10 mouse cellular contexts compared by ENCODE assay signal in the genomic region with DNA sequence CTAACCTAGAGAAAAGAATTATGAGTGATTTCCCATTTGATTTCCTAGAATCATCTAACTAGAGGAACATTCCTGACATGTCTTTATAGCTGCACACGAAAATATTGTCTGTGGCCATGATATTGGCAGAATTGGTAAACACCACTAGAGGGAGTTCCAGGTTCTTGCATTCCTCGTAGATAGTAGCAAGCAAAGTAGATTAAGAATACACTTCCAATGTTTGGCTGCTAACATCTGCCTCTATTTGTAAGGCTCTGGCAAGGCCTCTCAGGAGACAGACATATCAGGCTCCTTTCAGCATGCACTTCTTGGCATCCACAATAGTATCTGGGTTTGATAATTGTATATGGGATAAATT. TPM values are rescaled to one million over a fixed set of nuclear protein-coding genes. Genes with fewer than 3 reads are reported as not detected.
DNase-seq lines count a peak whose midpoint lies in the region; ATAC-seq and TF ChIP-seq lines count a peak whose summit lies in the region.
"Had no signal": no experiment of that assay in that cellular context is flagged by ENCODE, and none has a peak within 500 bp of the region (broad histone marks: within the 10 kb centered on the region; RNA-seq: fewer than 3 reads in every experiment).

No protein-coding gene starts in this region.

- H3K4me1 ChIP-seq in liver, adult 2 months (ENCODE audit: control insufficient read depth, insufficient read depth, low read length): peaks cover 2% of the 10 kb centered on the region; the same call in 1 of the 2 replicates

- ATAC-seq in CD4-positive, CD25-positive, alpha-beta regulatory T cell, adult 4 months: no peak
- peak; percentile 66 for ATAC-seq in megakaryocyte progenitor cell, adult 5-6 weeks (replicated peaks; ENCODE audit: poor library complexity)

- TF ChIP-seq POLR2A in liver, adult 2 months (IDR thresholded peaks at IDR 0.05; ENCODE audit: extremely low read depth, insufficient read depth, low read length): no peak

- no peaks in the 10 kb centered on the region for H3K27me3 ChIP-seq in liver, adult 2 months (ENCODE audit: control insufficient read depth, insufficient read depth, low read length)

- no peaks in the 10 kb centered on the region for H3K79me2 ChIP-seq in liver, adult 2 months (ENCODE audit: control insufficient read depth, insufficient read depth, low read length)

- DNase-seq in CD4-positive, CD25-positive, alpha-beta regulatory T cell, adult 2 months (ENCODE audit: low read depth, low spot score): peak; percentile 72
- peak; percentile 37 for DNase-seq in liver, adult 2 months (ENCODE audit: extremely low read depth, low read depth, low spot score)
- DNase-seq in liver: no peak
- peak; percentile 66 for DNase-seq in embryo, embryonic 10 days (ENCODE audit: low spot score)
- DNase-seq in cerebellum, postnatal 25 days: no peak
- DNase-seq in cerebellum, postnatal 36 days: no peak

- no peak overlapping the region for H3K9ac ChIP-seq in liver, adult 2 months (ENCODE audit: low read depth, low read length)

- no peak overlapping the region for H3K4me3 ChIP-seq in liver, adult 2 months (ENCODE audit: insufficient read depth, low read depth, low read length)

- no peak for TF ChIP-seq CTCF in liver, adult 2 months (IDR thresholded peaks at IDR 0.05; ENCODE audit: low read depth, low read length)

- no peaks in the 10 kb centered on the region for H3K36me3 ChIP-seq in liver, adult 2 months (ENCODE audit: control insufficient read depth, insufficient read depth, low read length)

- H3K27ac ChIP-seq in liver, adult 2 months (replicated peaks; ENCODE audit: insufficient read depth, low read depth, low read length): no peak overlapping the region

- WGBS in liver, adult 2 months: 24% methylated on average over 2 of the region's 2 CpGs

RNA-seq across cellular contexts. Expression of gene Bub1, which starts 1.1 kb away (rescaled TPM):
- polyA plus RNA-seq in CD4-positive, CD25-positive, alpha-beta regulatory T cell, adult 4 months (2017; shearing (Covaris generic)): 1 to 10 TPM in 1 of 2 experiments, under 1 TPM in 1; 0.83 to 5.0 TPM
- total RNA-seq in liver, adult 2 months (2014; rRNA removed): 0.18 and 0.47 TPM in 2 replicates
- 0.06 TPM in 2 replicates for polyA plus RNA-seq in liver, adult 2 months (2012; rRNA removed)
- 60.6 and 75.7 TPM in 2 replicates for total RNA-seq in megakaryocyte progenitor cell, adult 5-6 weeks (2015)
- 55.3 and 65.0 TPM in 2 replicates for total RNA-seq in megakaryocyte progenitor cell, adult 5-6 weeks (2017)

RNA-seq across cellular contexts. Expression of gene Acoxl, which starts 5.9 kb away (rescaled TPM):
- polyA plus RNA-seq in CD4-positive, CD25-positive, alpha-beta regulatory T cell, adult 4 months (2017; shearing (Covaris generic)): under 1 TPM; 0.19 to 0.79 TPM
- total RNA-seq in liver, adult 2 months (2014; rRNA removed): not detected in 2 replicates
- polyA plus RNA-seq in liver, adult 2 months (2012; rRNA removed): 0.04 TPM in 1 of 2 replicates, not detected in the other
- not detected in 2 replicates for total RNA-seq in megakaryocyte progenitor cell, adult 5-6 weeks (2015)
- total RNA-seq in megakaryocyte progenitor cell, adult 5-6 weeks (2017): 0.10 TPM in 1 of 2 replicates, not detected in the other
- polyA plus RNA-seq: C2C12; embryonic facial prominence, embryonic 13.5 days had no signal

RNA-seq across cellular contexts. Expression of gene Mtln, which starts 40.5 kb away (rescaled TPM):
- 10 to 100 TPM; 28.9 to 40.0 TPM for polyA plus RNA-seq in CD4-positive, CD25-positive, alpha-beta regulatory T cell, adult 4 months (2017; shearing (Covaris generic))
- 36.0 and 47.6 TPM in 2 replicates for total RNA-seq in liver, adult 2 months (2014; rRNA removed)
- 29.9 and 30.7 TPM in 2 replicates for polyA plus RNA-seq in liver, adult 2 months (2012; rRNA removed)
- 24.5 and 25.1 TPM in 2 replicates for total RNA-seq in megakaryocyte progenitor cell, adult 5-6 weeks (2015)
- 31.2 and 43.8 TPM in 2 replicates for total RNA-seq in megakaryocyte progenitor cell, adult 5-6 weeks (2017)

RNA-seq across cellular contexts. Expression of gene Nphp1, which starts 44.1 kb away (rescaled TPM):
- under 1 TPM in 1 of 2 experiments, not detected in 1; 0.27 TPM for polyA plus RNA-seq in CD4-positive, CD25-positive, alpha-beta regulatory T cell, adult 4 months (2017; shearing (Covaris generic))
- 4.7 and 5.8 TPM in 2 replicates for total RNA-seq in liver, adult 2 months (2014; rRNA removed)
- 1.6 and 2.1 TPM in 2 replicates for polyA plus RNA-seq in liver, adult 2 months (2012; rRNA removed)
- 8.2 and 10.2 TPM in 2 replicates for total RNA-seq in megakaryocyte progenitor cell, adult 5-6 weeks (2015)
- total RNA-seq in megakaryocyte progenitor cell, adult 5-6 weeks (2017): 12.9 and 14.9 TPM in 2 replicates

Comparison
In these comparisons a context has a peak if more than half of its experiments do, and no peak if none do; other contexts are left out.
1. DNase-seq: peak in CD4-positive, CD25-positive, alpha-beta regulatory T cell, adult 2 months (single experiment), liver, adult 2 months (single experiment) and embryo, embryonic 10 days (single experiment); none in liver (single experiment), cerebellum, postnatal 25 days (0 of 2) and cerebellum, postnatal 36 days (0 of 2).
2. RNA of gene Bub1, which starts 1.1 kb away (total RNA-seq): 55.3 to 75.7 TPM in megakaryocyte progenitor cell, adult 5-6 weeks; 0.18 to 0.47 TPM in liver, adult 2 months; every median in the first group is over 10 times any median in the second.